Comparison of ENCODE assay signal across 9 mouse cellular contexts in genomic region chr8:104343957-104344356, GRCm38 (mm10). TPM values are rescaled to one million over a fixed set of nuclear protein-coding genes. Genes with fewer than 3 reads are reported as not detected.
DNase-seq lines count a peak whose midpoint lies in the region; ATAC-seq and TF ChIP-seq lines count a peak whose summit lies in the region.
"Had no signal": no experiment of that assay in that cellular context is flagged by ENCODE, and none has a peak within 500 bp of the region (broad histone marks: within the 10 kb centered on the region; RNA-seq: fewer than 3 reads in every experiment).

No protein-coding gene starts in this region.

- peak; percentile 74 for DNase-seq in c-Kit-positive CD71-positive TER-119-negative erythroid progenitor cells, embryonic 14.5 days (ENCODE audit: low read depth)
- peak; percentile 64 for DNase-seq in heart, postnatal 25 days (ENCODE audit: low spot score)
- DNase-seq in large intestine, adult 2 months (ENCODE audit: low read depth, low spot score) = peak; percentile 74
- DNase-seq in liver, postnatal 0 days = peak; percentile 90

- TF ChIP-seq POLR2A in testis, adult 2 months (IDR thresholded peaks at IDR 0.05; ENCODE audit: control insufficient read depth, low read depth, low read length) = no peak

- peaks cover 3% of the 10 kb centered on the region; the same call in 1 of the 2 replicates for H3K36me3 ChIP-seq in E14TG2a.4 (ENCODE audit: insufficient read depth, low read length)
- H3K36me3 ChIP-seq in forebrain, embryonic 12.5 days (replicated peaks) = peaks cover 12% of the 10 kb centered on the region
- 0 out of 2 replicates have a peak, but pooled peaks cover 4% of the 10 kb centered on the region for H3K36me3 ChIP-seq in liver, postnatal 0 days (replicated peaks; ENCODE audit: insufficient read depth, low read length)
- H3K36me3 ChIP-seq in neural tube, embryonic 14.5 days (ENCODE audit: control insufficient read depth, insufficient read depth, low read length) = no peaks in the 10 kb centered on the region
- no peaks in the 10 kb centered on the region for H3K36me3 ChIP-seq in testis, adult 2 months (ENCODE audit: control insufficient read depth, insufficient read depth, low read length)

- intact Hi-C loops in heart, postnatal 25 days (cut with DNase I) = loop anchor here (1.0 to 10.0 kb wide), 6 partner anchors 58 to 227 kb away; partner anchors contain the start of genes Car7, Cklf, Dync1li2 and Nae1

- H3K4me1 ChIP-seq in E14TG2a.4 (replicated peaks; ENCODE audit: low read depth, low read length) = peaks cover 39% of the 10 kb centered on the region
- peaks cover 29% of the 10 kb centered on the region for H3K4me1 ChIP-seq in forebrain, embryonic 12.5 days
- peaks cover 5% of the 10 kb centered on the region for H3K4me1 ChIP-seq in liver, postnatal 0 days (ENCODE audit: insufficient read depth)
- H3K4me1 ChIP-seq in neural tube, embryonic 14.5 days (ENCODE audit: control insufficient read depth, insufficient read depth, low read length) = no peaks in the 10 kb centered on the region
- H3K4me1 ChIP-seq in testis, adult 2 months (ENCODE audit: control insufficient read depth, insufficient read depth, low read length) = peaks cover 18% of the 10 kb centered on the region

- H3K9ac ChIP-seq in forebrain, embryonic 12.5 days = no peak overlapping the region
- H3K9ac ChIP-seq in liver, postnatal 0 days (replicated peaks) = no peak overlapping the region
- no peak overlapping the region for H3K9ac ChIP-seq in neural tube, embryonic 14.5 days (replicated peaks; ENCODE audit: low read depth, low read length)
- H3K9ac ChIP-seq: heart, embryonic 15.5 days had no signal

- no peaks in the 10 kb centered on the region for H3K9me3 ChIP-seq in E14TG2a.4 (ENCODE audit: low read length)
- no peaks in the 10 kb centered on the region for H3K9me3 ChIP-seq in forebrain, embryonic 12.5 days
- no peaks in the 10 kb centered on the region for H3K9me3 ChIP-seq in liver, postnatal 0 days (ENCODE audit: low read length)
- no peaks in the 10 kb centered on the region for H3K9me3 ChIP-seq in neural tube, embryonic 14.5 days (ENCODE audit: control insufficient read depth, low read length)
- H3K9me3 ChIP-seq: heart, embryonic 15.5 days had no signal

- ATAC-seq in forebrain, embryonic 12.5 days (ENCODE audit: low FRiP score) = peak; percentile 47; the same call in 1 of the 2 replicates
- ATAC-seq in liver, postnatal 0 days = peak; percentile 58
- peak; percentile 50; the same call in 1 of the 2 replicates for ATAC-seq in neural tube, embryonic 14.5 days (ENCODE audit: low read depth)

- WGBS in forebrain, embryonic 12.5 days = 7% methylated on average over 7 of the region's 7 CpGs
- WGBS in large intestine, adult 2 months = 6% methylated on average over 7 of the region's 7 CpGs
- 16% methylated on average over 7 of the region's 7 CpGs for WGBS in liver, postnatal 0 days (ENCODE audit: insufficient replicate concordance)
- 11% methylated on average over 7 of the region's 7 CpGs for WGBS in neural tube, embryonic 14.5 days

- no peak overlapping the region for H3K4me2 ChIP-seq in forebrain, embryonic 12.5 days
- no peak overlapping the region for H3K4me2 ChIP-seq in liver, postnatal 0 days (ENCODE audit: low read depth, low read length)
- H3K4me2 ChIP-seq in neural tube, embryonic 14.5 days (ENCODE audit: low read depth, low read length) = no peak overlapping the region
- H3K4me2 ChIP-seq: heart, embryonic 15.5 days had no signal

- peaks cover 45% of the 10 kb centered on the region for H3K27me3 ChIP-seq in E14TG2a.4 (ENCODE audit: insufficient read depth, low read length)
- H3K27me3 ChIP-seq in forebrain, embryonic 12.5 days = peaks cover 3% of the 10 kb centered on the region; the same call in 1 of the 2 replicates
- no peaks in the 10 kb centered on the region for H3K27me3 ChIP-seq in liver, postnatal 0 days (ENCODE audit: insufficient read depth, low read length)
- no peaks in the 10 kb centered on the region for H3K27me3 ChIP-seq in neural tube, embryonic 14.5 days (ENCODE audit: control insufficient read depth, insufficient read depth, low read length)
- H3K27me3 ChIP-seq in testis, adult 2 months (ENCODE audit: control insufficient read depth, insufficient read depth, low read length) = no peaks in the 10 kb centered on the region
- H3K27me3 ChIP-seq: heart, embryonic 15.5 days had no signal

- H3K4me3 ChIP-seq in E14TG2a.4 (replicated peaks; ENCODE audit: low read length) = no peak overlapping the region
- no peak overlapping the region for H3K4me3 ChIP-seq in forebrain, embryonic 12.5 days (replicated peaks)
- no peak overlapping the region for H3K4me3 ChIP-seq in liver, postnatal 0 days (ENCODE audit: low read depth, low read length)
- no peak overlapping the region for H3K4me3 ChIP-seq in neural tube, embryonic 14.5 days (ENCODE audit: low read depth, low read length)
- H3K4me3 ChIP-seq in testis, adult 2 months (ENCODE audit: control insufficient read depth, low read depth, low read length) = no peak overlapping the region
- H3K4me3 ChIP-seq: heart, embryonic 15.5 days had no signal

- TF ChIP-seq EP300 in liver, postnatal 0 days (IDR thresholded peaks at IDR 0.05; ENCODE audit: low read depth) = no peak

- no peak overlapping the region for H3K27ac ChIP-seq in forebrain, embryonic 12.5 days
- H3K27ac ChIP-seq in liver, postnatal 0 days (ENCODE audit: low read depth) = no peak overlapping the region
- H3K27ac ChIP-seq in neural tube, embryonic 14.5 days (ENCODE audit: low read depth, low read length) = no peak overlapping the region
- H3K27ac ChIP-seq in testis, adult 2 months (ENCODE audit: control insufficient read depth, insufficient read depth, low read depth, low read length) = no peak overlapping the region
- H3K27ac ChIP-seq: heart, embryonic 15.5 days had no signal

- TF ChIP-seq CTCF in E14TG2a.4 (conservative IDR thresholded peaks at IDR 0.05; ENCODE audit: low read length) = peak; percentile 75
- peak; percentile 96 for TF ChIP-seq CTCF in liver, postnatal 0 days (IDR thresholded peaks at IDR 0.05; ENCODE audit: low read depth)
- TF ChIP-seq CTCF in testis, adult 2 months (IDR thresholded peaks at IDR 0.05; ENCODE audit: control insufficient read depth, insufficient read depth, insufficient replicate concordance, low read depth, low read length) = peak; percentile 94; the same call in 1 of the 2 replicates

RNA-seq across cellular contexts. Expression of gene Cmtm3, which starts 4.7 kb away (rescaled TPM):
- 51.3 and 59.9 TPM in 2 replicates for polyA plus RNA-seq in forebrain, embryonic 12.5 days (2016; fragmentation: Nextera tagmentation; extraction: Ambion mirVana)
- total RNA-seq in heart, postnatal 25 days (2021) = 10 to 100 TPM; 14.6 to 19.4 TPM
- polyA plus RNA-seq in large intestine, adult 2 months (2012; rRNA removed) = 20.9 and 24.8 TPM in 2 replicates
- 24.9 and 25.0 TPM in 2 replicates for polyA plus RNA-seq in liver, postnatal 0 days (2015; fragmentation: Nextera tagmentation; extraction: Ambion mirVana)
- 23.4 and 42.9 TPM in 2 replicates for polyA plus RNA-seq in neural tube, embryonic 14.5 days (2014; fragmentation: Nextera tagmentation; extraction: Ambion mirVana)
- 12.9 and 14.9 TPM in 2 replicates for polyA plus RNA-seq in testis, adult 2 months (2012; rRNA removed)

RNA-seq across cellular contexts. Expression of gene Cmtm2b, which starts 21.9 kb away (rescaled TPM):
- not detected in 2 replicates for polyA plus RNA-seq in forebrain, embryonic 12.5 days (2016; fragmentation: Nextera tagmentation; extraction: Ambion mirVana)
- not detected for total RNA-seq in heart, postnatal 25 days (2021)
- not detected in 2 replicates for polyA plus RNA-seq in large intestine, adult 2 months (2012; rRNA removed)
- polyA plus RNA-seq in liver, postnatal 0 days (2015; fragmentation: Nextera tagmentation; extraction: Ambion mirVana) = not detected in 2 replicates
- not detected in 2 replicates for polyA plus RNA-seq in neural tube, embryonic 14.5 days (2014; fragmentation: Nextera tagmentation; extraction: Ambion mirVana)
- polyA plus RNA-seq in testis, adult 2 months (2012; rRNA removed) = 658 and 900 TPM in 2 replicates
- polyA plus RNA-seq: heart, embryonic 15.5 days had no signal

RNA-seq across cellular contexts. Expression of gene Gm11020, which starts 22.6 kb away (rescaled TPM):
- not detected in 2 replicates for polyA plus RNA-seq in forebrain, embryonic 12.5 days (2016; fragmentation: Nextera tagmentation; extraction: Ambion mirVana)
- total RNA-seq in heart, postnatal 25 days (2021) = not detected
- not detected in 2 replicates for polyA plus RNA-seq in large intestine, adult 2 months (2012; rRNA removed)
- not detected in 2 replicates for polyA plus RNA-seq in liver, postnatal 0 days (2015; fragmentation: Nextera tagmentation; extraction: Ambion mirVana)
- not detected in 2 replicates for polyA plus RNA-seq in neural tube, embryonic 14.5 days (2014; fragmentation: Nextera tagmentation; extraction: Ambion mirVana)
- polyA plus RNA-seq in testis, adult 2 months (2012; rRNA removed) = not detected in 2 replicates
- polyA plus RNA-seq: heart, embryonic 15.5 days had no signal

RNA-seq across cellular contexts. Expression of gene Cmtm1, which starts 34.0 kb away (rescaled TPM):
- polyA plus RNA-seq in forebrain, embryonic 12.5 days (2016; fragmentation: Nextera tagmentation; extraction: Ambion mirVana) = not detected in 2 replicates
- not detected for total RNA-seq in heart, postnatal 25 days (2021)
- polyA plus RNA-seq in large intestine, adult 2 months (2012; rRNA removed) = not detected in 2 replicates
- not detected in 2 replicates for polyA plus RNA-seq in liver, postnatal 0 days (2015; fragmentation: Nextera tagmentation; extraction: Ambion mirVana)
- polyA plus RNA-seq in neural tube, embryonic 14.5 days (2014; fragmentation: Nextera tagmentation; extraction: Ambion mirVana) = not detected in 2 replicates
- 14.7 TPM in 2 replicates for polyA plus RNA-seq in testis, adult 2 months (2012; rRNA removed)
- polyA plus RNA-seq: heart, embryonic 15.5 days had no signal

RNA-seq across cellular contexts. Expression of gene Gm45711, which starts 34.1 kb away (rescaled TPM):
- not detected in 2 replicates for polyA plus RNA-seq in forebrain, embryonic 12.5 days (2016; fragmentation: Nextera tagmentation; extraction: Ambion mirVana)
- total RNA-seq in heart, postnatal 25 days (2021) = not detected
- not detected in 2 replicates for polyA plus RNA-seq in large intestine, adult 2 months (2012; rRNA removed)
- not detected in 2 replicates for polyA plus RNA-seq in liver, postnatal 0 days (2015; fragmentation: Nextera tagmentation; extraction: Ambion mirVana)
- not detected in 2 replicates for polyA plus RNA-seq in neural tube, embryonic 14.5 days (2014; fragmentation: Nextera tagmentation; extraction: Ambion mirVana)
- polyA plus RNA-seq in testis, adult 2 months (2012; rRNA removed) = 52.5 and 57.0 TPM in 2 replicates
- polyA plus RNA-seq: heart, embryonic 15.5 days had no signal

Comparison
In these comparisons a context has a peak if more than half of its experiments do, and no peak if none do; other contexts are left out.
1. RNA of gene Cmtm2b, which starts 21.9 kb away (polyA plus RNA-seq): 658 to 900 TPM in testis, adult 2 months; not detected in liver, postnatal 0 days, not detected in forebrain, embryonic 12.5 days, not detected in large intestine, adult 2 months and not detected in neural tube, embryonic 14.5 days; every median in the first group is over 100 times any median in the second.
2. Peak in every context shown above with its lines, with median percentiles within 50 percentile points of each other: CTCF ChIP-seq, DNase-seq and ATAC-seq.